Mouse (Mus musculus) embryo, embryonic 10 days (tissue): Measurements from ENCODE around the gene Rere.

Experiments
- DNase-seq: peaks from one replicate; pipeline ENCODE4 v3.0.0-alpha.2; 2015; ENCODE audit warnings: low spot score

The Rere gene

GRCm38 (mm10) chr4:150382504-150382903 is 101.1 kb downstream of the Rere start:
- DNase-seq = no peak

GRCm38 (mm10) chr4:150384405-150384804 is 103.0 kb downstream of the Rere start:
- DNase-seq = peak; percentile 25

GRCm38 (mm10) chr4:150384899-150385298 is 103.5 kb downstream of the Rere start:
- DNase-seq = no peak

GRCm38 (mm10) chr4:150388518-150388917 is 107.1 kb downstream of the Rere start:
- DNase-seq = no peak

GRCm38 (mm10) chr4:150393607-150394006 is 112.2 kb downstream of the Rere start:
- DNase-seq = no peak

GRCm38 (mm10) chr4:150394091-150394490 is 112.6 kb downstream of the Rere start:
- no peak for DNase-seq

- no peak for DNase-seq
Measured at GRCm38 (mm10) chr4:150396339-150396738, 114.9 kb downstream of the Rere start.

- peak; percentile 64 for DNase-seq
Measured at GRCm38 (mm10) chr4:150396826-150397620, 115.6 kb downstream of the Rere start.

GRCm38 (mm10) chr4:150399032-150399431 is 117.6 kb downstream of the Rere start:
- no peak for DNase-seq

- DNase-seq = no peak
Measured at GRCm38 (mm10) chr4:150401830-150402607, 120.6 kb downstream of the Rere start.

- DNase-seq = no peak
Measured at GRCm38 (mm10) chr4:150402608-150402985, 121.2 kb downstream of the Rere start.

- DNase-seq = peak; percentile 62
Measured at GRCm38 (mm10) chr4:150403941-150404340, 122.5 kb downstream of the Rere start.

- no peak for DNase-seq
Measured at GRCm38 (mm10) chr4:150404583-150404982, 123.1 kb downstream of the Rere start.

- no peak for DNase-seq
Measured at GRCm38 (mm10) chr4:150405786-150406185, 124.3 kb downstream of the Rere start.

- no peak for DNase-seq
Measured at GRCm38 (mm10) chr4:150406320-150406719, 124.9 kb downstream of the Rere start.

- no peak for DNase-seq
Measured at GRCm38 (mm10) chr4:150406821-150407220, 125.4 kb downstream of the Rere start.

- no peak for DNase-seq
Measured at GRCm38 (mm10) chr4:150414296-150414695, 132.8 kb downstream of the Rere start.

GRCm38 (mm10) chr4:150414759-150415158 is 133.3 kb downstream of the Rere start:
- DNase-seq = no peak

GRCm38 (mm10) chr4:150415227-150415969 is 134.0 kb downstream of the Rere start:
- no peak for DNase-seq

GRCm38 (mm10) chr4:150420576-150421263 is 139.3 kb downstream of the Rere start:
- DNase-seq = no peak

GRCm38 (mm10) chr4:150426098-150426879 is 144.8 kb downstream of the Rere start:
- no peak for DNase-seq
